Mouse (Mus musculus) lung, embryonic 14.5 days (tissue): ENCODE data around the gene Tbr1. TPM values are rescaled to one million over a fixed set of nuclear protein-coding genes. Genes with fewer than 3 reads are reported as not detected.

Experiments used
- ATAC-seq: fragments of 200-750 bp; cut with Nextera tagmentation; 2 replicates; pipeline ENCODE4 v1.8.0; 2017; ENCODE audit warnings: mild to moderate bottlenecking, moderate TSS enrichment, moderate library complexity; ENCODE audit not compliant: insufficient read depth
- DNase-seq: peaks from one replicate; pipeline ENCODE4 v3.0.0-alpha.2; 2015
- H3K27ac ChIP-seq: fragments of 300-500 bp; sonication (generic); 2 replicates; pipeline ENCODE4 v1.5.1; 2014; ENCODE audit warnings: low read depth, mild to moderate bottlenecking, moderate library complexity
- H3K27me3 ChIP-seq: fragments of 300-500 bp; sonication (generic); 2 replicates; pipeline ENCODE4 v1.6.1; 2014; ENCODE audit warnings: low read length, control low read depth; ENCODE audit not compliant: insufficient read depth
- H3K36me3 ChIP-seq: fragments of 300-500 bp; sonication (generic); 2 replicates; pipeline ENCODE4 v1.6.1; 2014; ENCODE audit warnings: control low read depth; ENCODE audit not compliant: insufficient read depth
- H3K4me1 ChIP-seq: fragments of 300-500 bp; sonication (generic); 2 replicates; pipeline ENCODE4 v1.6.1; 2014; ENCODE audit warnings: antibody characterized with exemption, control low read depth; ENCODE audit not compliant: insufficient read depth
- H3K4me2 ChIP-seq: fragments of 300-500 bp; sonication (generic); 2 replicates; pipeline ENCODE4 v1.6.1; 2014; ENCODE audit warnings: mild to moderate bottlenecking
- H3K4me3 ChIP-seq: fragments of 300-500 bp; sonication (generic); 2 replicates; pipeline ENCODE4 v1.5.1; 2014; ENCODE audit warnings: low read depth, low read length
- H3K9ac ChIP-seq: fragments of 300-500 bp; sonication (generic); 2 replicates; pipeline ENCODE4 v1.6.1; 2014
- H3K9me3 ChIP-seq: fragments of 300-500 bp; sonication (generic); 2 replicates; pipeline ENCODE4 v1.6.1; 2016; ENCODE audit warnings: low read depth, low read length, control low read depth
- CTCF ChIP-seq: IDR thresholded peaks from 2 replicates; pipeline ENCODE4 v1.5.1; 2016; ENCODE audit warnings: antibody characterized with exemption, low read depth
- WGBS: fragments of 180-500 bp; shearing (Covaris S2); extraction: QIAGEN DNeasy Blood & Tissue Kit; methylation state at CpG from one replicate; pipeline ENCODE4 v1.1.7; 2014; 5-methylcytosine and 5-hydroxymethylcytosine counted together
- polyA plus RNA-seq: library from polyadenylated mRNA; unstranded; fragments of >200 nt; fragmentation: Nextera tagmentation; extraction: Ambion mirVana; gene quantifications from 2 replicates; pipeline ENCODE4 v1.2.1, GENCODE M21; 2014

Tbr1 gene
- polyA plus RNA-seq = 0.16 and 0.20 TPM in 2 replicates

GRCm38 (mm10) chr2:61802656-61803251 lies at the start of gene Tbr1:
Gene Tbr1, plus strand, starts transcription at chr2:61802930.
- peaks cover 59% of the 10 kb centered on the region for H3K27me3 ChIP-seq
- no peak within 1 kb of the TSS for H3K9ac ChIP-seq
- H3K4me1 ChIP-seq = no peaks in the 10 kb centered on the region
- H3K4me3 ChIP-seq = no peak within 1 kb of the TSS
- DNase-seq (peak; percentile 19), ATAC-seq (no peak)
- WGBS = 10% methylated on average over 11 of the region's 11 CpGs
- no peak; the same call in 1 of the 2 replicates for TF ChIP-seq CTCF
- no peaks in the 10 kb centered on the region for H3K9me3 ChIP-seq
- H3K27ac ChIP-seq = no peak within 1 kb of the TSS
- H3K4me2 ChIP-seq = no peak within 1 kb of the TSS
- no peaks in the 10 kb centered on the region for H3K36me3 ChIP-seq

GRCm38 (mm10) chr2:61754989-61755388 lies 47.7 kb upstream of the Tbr1 start:
- Histone ChIP-seq H3K27me3 (no peaks in the 10 kb centered on the region), H3K4me3 (no peak overlapping the region), H3K9ac (no peak overlapping the region), H3K4me2 (no peak overlapping the region), H3K36me3 (no peaks in the 10 kb centered on the region), H3K9me3 (no peaks in the 10 kb centered on the region), H3K27ac (no peak overlapping the region), H3K4me1 (no peaks in the 10 kb centered on the region)
- TF ChIP-seq CTCF = no peak
- DNase-seq (no peak), ATAC-seq (no peak)

- ATAC-seq (no peak), DNase-seq (no peak)
- WGBS = 66% methylated on average over 5 of the region's 5 CpGs
- no peak for TF ChIP-seq CTCF
- H3K4me3 ChIP-seq = no peak overlapping the region
- H3K27me3 ChIP-seq = no peaks in the 10 kb centered on the region
- no peaks in the 10 kb centered on the region for H3K4me1 ChIP-seq
- H3K4me2 ChIP-seq = no peak overlapping the region
- H3K9me3 ChIP-seq = no peaks in the 10 kb centered on the region
- H3K27ac ChIP-seq = no peak overlapping the region
- H3K36me3 ChIP-seq = peaks cover 2% of the 10 kb centered on the region; the same call in 1 of the 2 replicates
- no peak overlapping the region for H3K9ac ChIP-seq
Observed at GRCm38 (mm10) chr2:61759234-61759855, 43.4 kb upstream of the Tbr1 start.

GRCm38 (mm10) chr2:61760044-61760443 lies 42.7 kb upstream of the Tbr1 start:
- no peak overlapping the region for H3K4me2 ChIP-seq
- H3K27ac ChIP-seq = no peak overlapping the region
- peaks cover 6% of the 10 kb centered on the region; the same call in 1 of the 2 replicates for H3K36me3 ChIP-seq
- no peaks in the 10 kb centered on the region for H3K4me1 ChIP-seq
- no peak overlapping the region for H3K4me3 ChIP-seq
- H3K9ac ChIP-seq = no peak overlapping the region
- WGBS = 72% methylated on average over 3 of the region's 3 CpGs
- no peak for DNase-seq
- no peaks in the 10 kb centered on the region for H3K9me3 ChIP-seq
- no peak for ATAC-seq
- H3K27me3 ChIP-seq = no peaks in the 10 kb centered on the region
- no peak for TF ChIP-seq CTCF

- DNase-seq (no peak), ATAC-seq (no peak)
- H3K4me2 ChIP-seq = no peak overlapping the region
- no peak overlapping the region for H3K27ac ChIP-seq
- no peaks in the 10 kb centered on the region for H3K9me3 ChIP-seq
- no peaks in the 10 kb centered on the region for H3K27me3 ChIP-seq
- H3K4me3 ChIP-seq = no peak overlapping the region
- peaks cover 6% of the 10 kb centered on the region; the same call in 1 of the 2 replicates for H3K36me3 ChIP-seq
- no peak overlapping the region for H3K9ac ChIP-seq
- no peaks in the 10 kb centered on the region for H3K4me1 ChIP-seq
- no peak for TF ChIP-seq CTCF
- 75% methylated on average over 6 of the region's 6 CpGs for WGBS
Observed at GRCm38 (mm10) chr2:61764470-61765105, 38.1 kb upstream of the Tbr1 start.

GRCm38 (mm10) chr2:61765526-61765925 lies 37.2 kb upstream of the Tbr1 start:
- ATAC-seq = no peak
- no peak overlapping the region for H3K4me3 ChIP-seq
- no peaks in the 10 kb centered on the region for H3K27me3 ChIP-seq
- no peak for DNase-seq
- no peak for TF ChIP-seq CTCF
- peaks cover 6% of the 10 kb centered on the region; the same call in 1 of the 2 replicates for H3K36me3 ChIP-seq
- H3K4me2 ChIP-seq = no peak overlapping the region
- WGBS = 76% methylated on average over 4 of the region's 4 CpGs
- no peak overlapping the region for H3K27ac ChIP-seq
- no peaks in the 10 kb centered on the region for H3K9me3 ChIP-seq
- H3K4me1 ChIP-seq = no peaks in the 10 kb centered on the region
- H3K9ac ChIP-seq = no peak overlapping the region

- H3K36me3 ChIP-seq = peaks cover 10% of the 10 kb centered on the region; the same call in 1 of the 2 replicates
- ATAC-seq (no peak), DNase-seq (no peak)
- no peaks in the 10 kb centered on the region for H3K9me3 ChIP-seq
- H3K27me3 ChIP-seq = no peaks in the 10 kb centered on the region
- H3K9ac ChIP-seq = no peak overlapping the region
- no peak overlapping the region for H3K4me2 ChIP-seq
- H3K27ac ChIP-seq = no peak overlapping the region
- H3K4me1 ChIP-seq = no peaks in the 10 kb centered on the region
- TF ChIP-seq CTCF = no peak
- no peak overlapping the region for H3K4me3 ChIP-seq
Observed at GRCm38 (mm10) chr2:61780794-61781193, 21.9 kb upstream of the Tbr1 start.
